Mouse (Mus musculus): Measurements from ENCODE around the gene Slc25a43. TPM values are rescaled to one million over a fixed set of nuclear protein-coding genes. Genes with fewer than 3 reads are reported as not detected.

Slc25a43 gene
- polyA plus RNA-seq, 1 experiment from 2014 or later: 1.4 TPM

DNA sequence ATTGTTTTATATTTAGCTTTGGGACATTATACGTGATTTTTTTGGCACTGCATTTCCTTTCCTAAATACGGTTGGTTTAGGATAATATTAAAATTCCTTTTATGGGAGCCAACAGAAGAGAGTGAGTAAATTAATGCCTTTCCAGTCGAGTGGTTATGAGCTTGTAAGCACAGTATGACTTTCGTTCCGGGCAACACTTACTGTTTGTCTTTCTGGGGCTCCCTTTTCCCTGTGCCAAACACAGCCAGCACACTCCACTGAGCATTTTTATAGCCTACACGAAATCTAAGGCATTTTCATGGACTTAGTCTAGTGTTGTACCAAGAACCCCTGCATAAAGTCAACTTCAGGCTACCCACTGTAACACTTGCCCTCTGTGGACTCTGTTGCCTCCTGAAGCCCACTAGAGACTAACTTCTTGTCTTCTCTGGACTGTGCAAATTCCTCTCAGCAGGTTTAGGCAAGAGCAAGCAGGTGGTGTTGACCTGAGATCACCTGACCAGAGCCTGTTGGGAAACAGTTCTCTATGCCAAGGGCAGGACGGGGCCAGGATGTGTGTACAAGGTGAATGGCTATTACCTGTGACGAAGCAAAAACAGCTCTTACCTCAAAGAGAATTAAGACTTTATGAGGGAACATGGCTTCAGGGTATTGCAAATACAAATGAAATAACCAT is 70.8 kb downstream of the Slc25a43 start:
- no peaks in the 10 kb centered on the region for H3K4me1 ChIP-seq
- H3K9me3 ChIP-seq: no peaks in the 10 kb centered on the region
- no peaks in the 10 kb centered on the region for H3K36me3 ChIP-seq
- H3K9ac ChIP-seq: no peak overlapping the region
- no peak overlapping the region for H3K4me2 ChIP-seq (replicated peaks)
- no peaks in the 10 kb centered on the region for H3K27me3 ChIP-seq (replicated peaks)
- no peak overlapping the region for H3K27ac ChIP-seq
- H3K4me3 ChIP-seq: no peak overlapping the region
- ATAC-seq (ENCODE audit: low FRiP score, low read depth): no peak
- WGBS: 74% methylated on average over 8 of the region's 8 CpGs

- Histone ChIP-seq H3K27me3 (replicated peaks) (no peaks in the 10 kb centered on the region), H3K4me2 (replicated peaks) (no peak overlapping the region), H3K4me1 (no peaks in the 10 kb centered on the region), H3K9ac (no peak overlapping the region), H3K9me3 (no peaks in the 10 kb centered on the region), H3K27ac (no peak overlapping the region), H3K36me3 (no peaks in the 10 kb centered on the region), H3K4me3 (no peak overlapping the region)
- WGBS: 87% methylated on average over 4 of the region's 4 CpGs
- ATAC-seq (ENCODE audit: low FRiP score, low read depth): no peak
These were observed 71.6 kb downstream of the Slc25a43 start for GRCm38 (mm10) chrX:36815022-36815421.

- no peaks in the 10 kb centered on the region for H3K36me3 ChIP-seq
- H3K9me3 ChIP-seq: no peaks in the 10 kb centered on the region
- H3K27ac ChIP-seq: no peak overlapping the region
- no peaks in the 10 kb centered on the region for H3K27me3 ChIP-seq (replicated peaks)
- no peaks in the 10 kb centered on the region for H3K4me1 ChIP-seq
- H3K4me2 ChIP-seq (replicated peaks): no peak overlapping the region
- WGBS: 83% methylated on average over 4 of the region's 4 CpGs
- no peak for ATAC-seq (ENCODE audit: low FRiP score, low read depth)
- H3K4me3 ChIP-seq: no peak overlapping the region
- H3K9ac ChIP-seq: no peak overlapping the region
These were observed 72.0 kb downstream of the Slc25a43 start for GRCm38 (mm10) chrX:36815439-36815838.

DNA sequence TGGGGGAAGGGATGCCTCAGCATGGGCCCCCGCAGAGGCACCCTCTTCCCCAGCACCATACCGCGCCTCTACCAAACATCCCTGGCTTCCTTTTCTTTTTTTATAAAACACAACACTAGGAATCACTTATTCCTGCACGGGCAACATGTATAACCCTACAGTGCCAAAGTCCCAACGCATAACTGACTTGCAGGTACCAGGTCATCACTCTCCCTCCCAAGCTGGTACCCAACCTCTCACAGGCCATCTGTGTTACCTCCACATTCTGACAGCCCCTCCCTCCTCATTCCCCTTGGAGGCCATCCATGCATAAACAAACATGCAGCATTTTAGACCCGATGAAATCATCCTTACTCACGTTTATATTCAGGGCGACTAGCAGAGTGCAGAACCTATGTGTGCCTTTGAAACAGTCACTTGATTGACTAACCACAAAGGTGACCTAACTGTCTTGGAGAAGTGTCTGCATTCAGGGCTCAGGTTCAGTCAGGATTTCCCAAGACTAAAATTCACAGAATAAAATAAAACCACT is 73.0 kb downstream of the Slc25a43 start:
- 31% methylated on average over 8 of the region's 8 CpGs for WGBS
- ATAC-seq (ENCODE audit: low FRiP score, low read depth): peak; percentile 51
- no peaks in the 10 kb centered on the region for H3K9me3 ChIP-seq
- H3K4me2 ChIP-seq (replicated peaks): peak overlapping the region; percentile 49
- no peak overlapping the region for H3K9ac ChIP-seq
- H3K27ac ChIP-seq: peak overlapping the region; percentile 72; the same call in 1 of the 2 replicates
- no peaks in the 10 kb centered on the region for H3K4me1 ChIP-seq
- H3K4me3 ChIP-seq: no peak overlapping the region
- no peaks in the 10 kb centered on the region for H3K36me3 ChIP-seq
- no peaks in the 10 kb centered on the region for H3K27me3 ChIP-seq (replicated peaks)

DNA sequence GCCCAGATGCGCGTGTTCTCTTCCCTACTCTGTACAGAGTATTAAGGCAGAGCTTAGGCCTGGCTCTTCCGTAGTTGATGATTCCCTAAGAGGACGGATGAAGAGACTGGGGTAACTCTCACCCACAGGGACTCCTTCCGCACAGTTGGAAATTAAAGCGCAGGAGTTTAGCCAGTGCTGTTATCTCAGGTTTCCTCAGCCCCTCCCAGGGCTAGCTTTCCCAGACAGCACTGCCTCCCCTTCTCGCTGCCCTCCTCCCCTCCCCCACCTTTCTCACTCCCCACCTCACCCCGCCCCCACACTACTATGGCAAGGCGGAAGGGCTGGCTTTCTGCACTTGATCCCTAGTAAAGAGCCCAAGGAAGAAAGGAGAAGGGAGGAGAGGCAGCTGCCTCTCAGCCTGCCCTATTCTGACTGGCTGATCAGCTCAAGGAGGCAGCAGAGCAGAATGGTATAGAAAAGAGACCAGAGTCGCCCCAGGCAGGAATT is 73.5 kb downstream of the Slc25a43 start:
- Histone ChIP-seq H3K4me3 (no peak overlapping the region), H3K4me2 (replicated peaks) (peak overlapping the region; percentile 49), H3K27me3 (replicated peaks) (no peaks in the 10 kb centered on the region), H3K27ac (peak overlapping the region; percentile 72), H3K4me1 (no peaks in the 10 kb centered on the region), H3K9ac (no peak overlapping the region), H3K36me3 (no peaks in the 10 kb centered on the region), H3K9me3 (no peaks in the 10 kb centered on the region)
- 10% methylated on average over 10 of the region's 10 CpGs for WGBS
- peak; percentile 88 for ATAC-seq (ENCODE audit: low FRiP score, low read depth)

GRCm38 (mm10) chrX:36819575-36819974 is 76.1 kb downstream of the Slc25a43 start:
- no peak overlapping the region for H3K27ac ChIP-seq
- WGBS: 57% methylated on average over 4 of the region's 4 CpGs
- ATAC-seq (ENCODE audit: low FRiP score, low read depth): no peak

GRCm38 (mm10) chrX:36820201-36820600 is 76.7 kb downstream of the Slc25a43 start:
- H3K9ac ChIP-seq: no peak overlapping the region
- no peak overlapping the region for H3K4me2 ChIP-seq (replicated peaks)
- no peaks in the 10 kb centered on the region for H3K4me1 ChIP-seq
- H3K27me3 ChIP-seq (replicated peaks): no peaks in the 10 kb centered on the region
- no peak overlapping the region for H3K4me3 ChIP-seq
- no peaks in the 10 kb centered on the region for H3K9me3 ChIP-seq
- no peaks in the 10 kb centered on the region for H3K36me3 ChIP-seq
- 20% methylated on average over 4 of the region's 4 CpGs for WGBS
- H3K27ac ChIP-seq: no peak overlapping the region
- peak; percentile 53 for ATAC-seq (ENCODE audit: low FRiP score, low read depth)

More at GRCm38 (mm10) chrX:36819575-36819974, 76.1 kb downstream of the Slc25a43 start:
- no peak overlapping the region for H3K4me2 ChIP-seq (replicated peaks)
- no peaks in the 10 kb centered on the region for H3K4me1 ChIP-seq
- no peak overlapping the region for H3K9ac ChIP-seq
- no peak overlapping the region for H3K4me3 ChIP-seq
- no peaks in the 10 kb centered on the region for H3K27me3 ChIP-seq (replicated peaks)
- H3K36me3 ChIP-seq: no peaks in the 10 kb centered on the region
- no peaks in the 10 kb centered on the region for H3K9me3 ChIP-seq

GRCm38 (mm10) chrX:36823932-36824711 is 80.7 kb downstream of the Slc25a43 start:
- Histone ChIP-seq H3K27ac (no peak overlapping the region), H3K9ac (no peak overlapping the region), H3K4me3 (no peak overlapping the region), H3K27me3 (replicated peaks) (no peaks in the 10 kb centered on the region), H3K4me1 (no peaks in the 10 kb centered on the region), H3K36me3 (no peaks in the 10 kb centered on the region), H3K9me3 (no peaks in the 10 kb centered on the region), H3K4me2 (replicated peaks) (no peak overlapping the region)
- WGBS: 82% methylated on average over 10 of the region's 10 CpGs
- no peak for ATAC-seq (ENCODE audit: low FRiP score, low read depth)

DNA sequence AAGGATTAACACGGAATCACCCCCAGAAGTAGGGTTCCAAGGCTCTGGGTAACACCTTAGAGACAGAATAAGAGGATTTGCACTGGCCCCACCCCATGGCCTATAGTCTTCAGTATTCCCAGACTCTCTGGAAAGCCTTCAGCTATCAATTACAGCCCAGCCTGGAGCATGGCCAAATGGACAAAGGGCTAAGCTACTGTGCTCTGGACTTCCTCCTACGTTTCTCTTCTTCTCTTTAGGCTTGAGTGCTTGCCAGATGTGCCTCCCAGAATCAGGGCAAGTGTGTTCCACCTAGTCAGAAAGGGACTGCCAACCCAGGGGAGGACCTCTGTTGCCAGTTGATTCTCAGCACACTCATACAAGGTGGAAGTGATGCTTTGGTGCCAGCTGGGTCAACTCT is 81.6 kb downstream of the Slc25a43 start:
- Histone ChIP-seq H3K4me3 (no peak overlapping the region), H3K4me2 (replicated peaks) (no peak overlapping the region), H3K27me3 (replicated peaks) (no peaks in the 10 kb centered on the region), H3K36me3 (no peaks in the 10 kb centered on the region), H3K9ac (no peak overlapping the region), H3K27ac (no peak overlapping the region), H3K9me3 (no peaks in the 10 kb centered on the region), H3K4me1 (no peaks in the 10 kb centered on the region)
- WGBS: 75% methylated on average over 2 of the region's 2 CpGs
- no peak for ATAC-seq (ENCODE audit: low FRiP score, low read depth)

Other genes with a start within 250 kb of the Slc25a43 start
- 393 TPM in 2 replicates for gene Pgrmc1, start 145.5 kb upstream of the Slc25a43 start, polyA plus RNA-seq (2016; fragmentation: Nextera tagmentation; extraction: Ambion mirVana)
- 4.0 and 4.2 TPM in 2 replicates for gene Akap17b, start 98.3 kb upstream of the Slc25a43 start, polyA plus RNA-seq (2016; fragmentation: Nextera tagmentation; extraction: Ambion mirVana)
- 613 and 624 TPM in 2 replicates for gene Slc25a5, start 52.0 kb downstream of the Slc25a43 start, polyA plus RNA-seq (2016; fragmentation: Nextera tagmentation; extraction: Ambion mirVana)
- 114 and 123 TPM in 2 replicates for gene Ube2a, start 130.2 kb downstream of the Slc25a43 start, polyA plus RNA-seq (2016; fragmentation: Nextera tagmentation; extraction: Ambion mirVana)
- gene C330007P06Rik, start 130.5 kb downstream of the Slc25a43 start, polyA plus RNA-seq (2016; fragmentation: Nextera tagmentation; extraction: Ambion mirVana): 30.0 and 30.7 TPM in 2 replicates
- gene Nkrf, start 159.2 kb downstream of the Slc25a43 start, polyA plus RNA-seq (2016; fragmentation: Nextera tagmentation; extraction: Ambion mirVana): 9.6 and 9.9 TPM in 2 replicates
- 63.8 and 65.5 TPM in 2 replicates for gene Sept6, start 248.1 kb downstream of the Slc25a43 start, polyA plus RNA-seq (2016; fragmentation: Nextera tagmentation; extraction: Ambion mirVana)